Mouse (Mus musculus): ENCODE measurements around the gene Rer1. TPM values are rescaled to one million over a fixed set of nuclear protein-coding genes. Genes with fewer than 3 reads are reported as not detected.

Rer1 gene
- total and polyA plus RNA-seq, 2 experiments from 2014 or later, result 116 to 126 TPM

DNA sequence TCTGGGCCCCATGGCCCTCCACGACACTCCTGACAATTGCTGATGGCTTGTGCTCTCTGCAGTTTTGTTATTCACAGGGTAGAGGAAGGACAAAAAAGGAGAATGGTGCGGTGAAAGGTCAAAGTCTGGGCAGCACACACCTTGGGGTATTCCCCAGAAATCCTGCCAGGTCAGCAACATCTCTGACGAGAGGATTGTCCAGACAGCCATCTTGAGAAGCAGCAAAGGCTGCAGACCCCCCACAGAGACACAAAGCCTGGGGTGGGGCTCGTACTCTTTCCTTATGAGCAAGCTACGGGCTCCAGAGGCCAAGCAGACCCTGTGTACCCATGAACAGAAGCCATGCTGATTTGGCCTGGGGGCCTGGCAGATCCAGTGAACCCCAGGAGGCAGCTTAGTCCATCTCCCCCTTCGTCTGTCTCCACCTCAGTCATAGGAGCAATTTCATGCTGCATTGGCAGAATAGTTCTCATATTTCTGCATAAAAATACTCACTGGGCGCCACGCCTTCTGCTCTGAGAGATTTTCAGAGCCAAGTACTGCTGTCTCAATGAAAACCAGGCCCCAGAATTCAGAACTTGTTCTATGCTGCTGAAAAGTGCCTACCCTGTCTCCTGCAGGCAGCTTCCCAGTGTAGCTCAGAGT is 27.7 kb upstream of the Rer1 start:
- ATAC-seq (ENCODE audit: insufficient read depth, low read depth) (no peak), DNase-seq (ENCODE audit: low spot score) (no peak)
- H3K36me3 ChIP-seq (replicated peaks; ENCODE audit: control insufficient read depth, insufficient read depth, low read length), result no peaks in the 10 kb centered on the region
- no peak overlapping the region for H3K4me2 ChIP-seq (ENCODE audit: low read depth, low read length)
- H3K4me1 ChIP-seq (ENCODE audit: control insufficient read depth, insufficient read depth), result no peaks in the 10 kb centered on the region
- H3K9ac ChIP-seq (replicated peaks; ENCODE audit: low read depth, low read length), result no peak overlapping the region
- H3K27ac ChIP-seq (ENCODE audit: low read depth), result no peak overlapping the region
- H3K27me3 ChIP-seq (ENCODE audit: control insufficient read depth, insufficient read depth, low read length), result no peaks in the 10 kb centered on the region
- TF ChIP-seq CTCF (IDR thresholded peaks at IDR 0.05; ENCODE audit: low read depth) (no peak), EP300 (IDR thresholded peaks at IDR 0.05; ENCODE audit: low read depth) (no peak)
- 59% methylated on average over 8 of the region's 8 CpGs for WGBS
- no peak overlapping the region for H3K4me3 ChIP-seq (ENCODE audit: low read depth, low read length)
- no peaks in the 10 kb centered on the region for H3K9me3 ChIP-seq (replicated peaks; ENCODE audit: control insufficient read depth, low read length)

- H3K27ac ChIP-seq (ENCODE audit: low read depth), result no peak overlapping the region
- H3K9ac ChIP-seq (replicated peaks; ENCODE audit: low read depth, low read length), result no peak overlapping the region
- H3K9me3 ChIP-seq (replicated peaks; ENCODE audit: control insufficient read depth, low read length), result no peaks in the 10 kb centered on the region
- TF ChIP-seq CTCF (IDR thresholded peaks at IDR 0.05; ENCODE audit: low read depth), result no peak
- no peak for TF ChIP-seq EP300 (IDR thresholded peaks at IDR 0.05; ENCODE audit: low read depth)
- H3K27me3 ChIP-seq (ENCODE audit: control insufficient read depth, insufficient read depth, low read length), result no peaks in the 10 kb centered on the region
- no peak overlapping the region for H3K4me3 ChIP-seq (ENCODE audit: low read depth, low read length)
- DNase-seq (ENCODE audit: low spot score) (no peak), ATAC-seq (ENCODE audit: insufficient read depth, low read depth) (no peak)
- WGBS, result 60% methylated on average over 5 of the region's 5 CpGs
- no peak overlapping the region for H3K4me2 ChIP-seq (ENCODE audit: low read depth, low read length)
- H3K36me3 ChIP-seq (replicated peaks; ENCODE audit: control insufficient read depth, insufficient read depth, low read length), result no peaks in the 10 kb centered on the region
- H3K4me1 ChIP-seq (ENCODE audit: control insufficient read depth, insufficient read depth), result no peaks in the 10 kb centered on the region
Observed at GRCm38 (mm10) chr4:155109471-155109870, 23.3 kb upstream of the Rer1 start.

DNA sequence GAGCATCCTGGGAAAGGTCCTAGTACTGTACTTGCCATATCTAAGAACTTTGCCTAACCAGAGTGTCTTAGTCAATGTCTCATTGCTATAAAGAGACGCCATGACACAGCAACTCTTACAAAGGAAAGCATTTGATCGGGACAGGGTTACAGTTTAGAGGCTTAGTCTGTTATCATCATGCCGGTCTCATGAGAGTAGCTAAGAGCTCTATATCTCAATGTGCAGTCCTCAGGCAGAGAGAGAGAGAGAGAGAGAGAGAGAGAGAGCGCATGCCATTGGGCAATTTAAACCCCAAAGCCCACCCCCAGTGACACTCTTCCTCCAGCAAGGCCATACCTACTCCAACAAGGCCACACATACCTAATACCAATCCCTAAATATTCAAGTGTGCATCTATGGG is 21.7 kb upstream of the Rer1 start:
- DNase-seq (ENCODE audit: low spot score) (no peak), ATAC-seq (ENCODE audit: insufficient read depth, low read depth) (no peak)
- no peaks in the 10 kb centered on the region for H3K4me1 ChIP-seq (ENCODE audit: control insufficient read depth, insufficient read depth)
- no peak overlapping the region for H3K4me2 ChIP-seq (ENCODE audit: low read depth, low read length)
- H3K9ac ChIP-seq (replicated peaks; ENCODE audit: low read depth, low read length), result no peak overlapping the region
- no peaks in the 10 kb centered on the region for H3K36me3 ChIP-seq (replicated peaks; ENCODE audit: control insufficient read depth, insufficient read depth, low read length)
- H3K27me3 ChIP-seq (ENCODE audit: control insufficient read depth, insufficient read depth, low read length), result no peaks in the 10 kb centered on the region
- H3K9me3 ChIP-seq (replicated peaks; ENCODE audit: control insufficient read depth, low read length), result no peaks in the 10 kb centered on the region
- TF ChIP-seq CTCF (IDR thresholded peaks at IDR 0.05; ENCODE audit: low read depth) (no peak), EP300 (IDR thresholded peaks at IDR 0.05; ENCODE audit: low read depth) (no peak)
- H3K4me3 ChIP-seq (ENCODE audit: low read depth, low read length), result no peak overlapping the region
- H3K27ac ChIP-seq (ENCODE audit: low read depth), result no peak overlapping the region
- WGBS, result 73% methylated on average over 4 of the region's 4 CpGs

- DNase-seq (ENCODE audit: low spot score), result no peak
- Histone ChIP-seq H3K27ac (ENCODE audit: low read depth) (no peak overlapping the region), H3K4me2 (ENCODE audit: low read depth, low read length) (no peak overlapping the region), H3K4me3 (ENCODE audit: low read depth, low read length) (no peak overlapping the region), H3K36me3 (replicated peaks; ENCODE audit: control insufficient read depth, insufficient read depth, low read length) (no peaks in the 10 kb centered on the region), H3K9me3 (replicated peaks; ENCODE audit: control insufficient read depth, low read length) (no peaks in the 10 kb centered on the region), H3K27me3 (ENCODE audit: control insufficient read depth, insufficient read depth, low read length) (no peaks in the 10 kb centered on the region), H3K9ac (replicated peaks; ENCODE audit: low read depth, low read length) (no peak overlapping the region), H3K4me1 (ENCODE audit: control insufficient read depth, insufficient read depth) (0 out of 2 replicates have a peak, but pooled peaks cover 3% of the 10 kb centered on the region)
- no peak for ATAC-seq (ENCODE audit: insufficient read depth, low read depth)
- 46% methylated on average over 4 of the region's 4 CpGs for WGBS
- TF ChIP-seq CTCF (IDR thresholded peaks at IDR 0.05; ENCODE audit: low read depth) (no peak), EP300 (IDR thresholded peaks at IDR 0.05; ENCODE audit: low read depth) (no peak)
Observed at GRCm38 (mm10) chr4:155098572-155098971, 12.4 kb upstream of the Rer1 start.

GRCm38 (mm10) chr4:155097452-155097851 is 11.3 kb upstream of the Rer1 start:
- H3K9me3 ChIP-seq (replicated peaks; ENCODE audit: control insufficient read depth, low read length), result no peaks in the 10 kb centered on the region
- H3K9ac ChIP-seq (replicated peaks; ENCODE audit: low read depth, low read length), result no peak overlapping the region
- H3K27me3 ChIP-seq (ENCODE audit: control insufficient read depth, insufficient read depth, low read length), result no peaks in the 10 kb centered on the region
- no peak overlapping the region for H3K4me2 ChIP-seq (ENCODE audit: low read depth, low read length)
- DNase-seq (ENCODE audit: low spot score), result no peak
- WGBS, result 82% methylated on average over 6 of the region's 6 CpGs
- ATAC-seq (ENCODE audit: insufficient read depth, low read depth), result no peak
- H3K36me3 ChIP-seq (replicated peaks; ENCODE audit: control insufficient read depth, insufficient read depth, low read length), result no peaks in the 10 kb centered on the region
- H3K4me1 ChIP-seq (ENCODE audit: control insufficient read depth, insufficient read depth), result 0 out of 2 replicates have a peak, but pooled peaks cover 3% of the 10 kb centered on the region
- H3K27ac ChIP-seq (ENCODE audit: low read depth), result no peak overlapping the region
- H3K4me3 ChIP-seq (ENCODE audit: low read depth, low read length), result no peak overlapping the region
- TF ChIP-seq EP300 (IDR thresholded peaks at IDR 0.05; ENCODE audit: low read depth), result no peak
- no peak for TF ChIP-seq CTCF (IDR thresholded peaks at IDR 0.05; ENCODE audit: low read depth)

DNA sequence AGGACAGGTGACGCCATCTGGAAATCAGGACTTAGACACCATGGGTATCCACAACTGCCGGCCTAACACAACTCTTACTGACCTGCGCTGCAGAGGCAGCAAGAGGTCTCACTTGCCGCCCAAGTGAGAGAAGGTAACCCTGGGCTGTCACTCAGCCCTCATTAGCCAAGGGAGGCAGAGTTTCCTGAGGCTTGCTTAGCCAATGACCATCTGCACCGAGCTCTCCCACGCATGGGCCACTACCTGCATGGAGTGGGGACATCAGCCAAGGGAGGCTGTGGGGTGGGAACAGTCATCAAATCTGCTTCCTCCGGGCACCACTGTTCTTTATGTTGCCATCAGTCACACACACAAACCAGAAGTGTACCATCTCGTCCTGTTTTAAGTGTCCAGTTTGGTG is 9.8 kb upstream of the Rer1 start:
- no peak overlapping the region for H3K27ac ChIP-seq (ENCODE audit: low read depth)
- no peaks in the 10 kb centered on the region for H3K9me3 ChIP-seq (replicated peaks; ENCODE audit: control insufficient read depth, low read length)
- 89% methylated on average over 8 of the region's 8 CpGs for WGBS
- 0 out of 2 replicates have a peak, but pooled peaks cover 3% of the 10 kb centered on the region for H3K4me1 ChIP-seq (ENCODE audit: control insufficient read depth, insufficient read depth)
- H3K36me3 ChIP-seq (replicated peaks; ENCODE audit: control insufficient read depth, insufficient read depth, low read length), result no peaks in the 10 kb centered on the region
- H3K27me3 ChIP-seq (ENCODE audit: control insufficient read depth, insufficient read depth, low read length), result no peaks in the 10 kb centered on the region
- no peak overlapping the region for H3K9ac ChIP-seq (replicated peaks; ENCODE audit: low read depth, low read length)
- no peak for ATAC-seq (ENCODE audit: insufficient read depth, low read depth)
- no peak overlapping the region for H3K4me3 ChIP-seq (ENCODE audit: low read depth, low read length)
- DNase-seq (ENCODE audit: low spot score), result no peak
- H3K4me2 ChIP-seq (ENCODE audit: low read depth, low read length), result no peak overlapping the region
- TF ChIP-seq CTCF (IDR thresholded peaks at IDR 0.05; ENCODE audit: low read depth), result no peak
- no peak for TF ChIP-seq EP300 (IDR thresholded peaks at IDR 0.05; ENCODE audit: low read depth)

All from heart, postnatal 0 days (tissue).